Mouse (Mus musculus): ENCODE results near the gene Kcnq1. TPM values are rescaled to one million over a fixed set of nuclear protein-coding genes. Genes with fewer than 3 reads are reported as not detected.

Gene Kcnq1
- polyA plus RNA-seq, 1 experiment: 0.01 TPM

GRCm38 (mm10) chr7:143333040-143333439 lies 226.9 kb downstream of the Kcnq1 start:
- no peaks in the 10 kb centered on the region for H3K27me3 ChIP-seq (ENCODE audit: control insufficient read depth)
- H3K4me1 ChIP-seq (ENCODE audit: control insufficient read depth): no peaks in the 10 kb centered on the region
- TF ChIP-seq TAL1 (IDR thresholded peaks at IDR 0.05; ENCODE audit: low read length): no peak
- no peak for TF ChIP-seq GATA1 (IDR thresholded peaks at IDR 0.05; ENCODE audit: low read length)
- no peaks in the 10 kb centered on the region for H3K9me3 ChIP-seq (ENCODE audit: control insufficient read depth, low read length)
- H3K36me3 ChIP-seq (ENCODE audit: control insufficient read depth): no peaks in the 10 kb centered on the region
- H3K4me3 ChIP-seq (replicated peaks): no peak overlapping the region

- TF ChIP-seq TAL1 (IDR thresholded peaks at IDR 0.05; ENCODE audit: low read length): no peak
- no peak for TF ChIP-seq GATA1 (IDR thresholded peaks at IDR 0.05; ENCODE audit: low read length)
- no peaks in the 10 kb centered on the region for H3K4me1 ChIP-seq (ENCODE audit: control insufficient read depth)
- H3K9me3 ChIP-seq (ENCODE audit: control insufficient read depth, low read length): no peaks in the 10 kb centered on the region
- H3K4me3 ChIP-seq (replicated peaks): no peak overlapping the region
- no peaks in the 10 kb centered on the region for H3K27me3 ChIP-seq (ENCODE audit: control insufficient read depth)
- H3K36me3 ChIP-seq (ENCODE audit: control insufficient read depth): no peaks in the 10 kb centered on the region
Measured at GRCm38 (mm10) chr7:143333604-143334003, 227.4 kb downstream of the Kcnq1 start.

GRCm38 (mm10) chr7:143338690-143339089 lies 232.5 kb downstream of the Kcnq1 start:
- H3K27me3 ChIP-seq (ENCODE audit: control insufficient read depth): no peaks in the 10 kb centered on the region
- H3K4me3 ChIP-seq (replicated peaks): no peak overlapping the region
- H3K4me1 ChIP-seq (ENCODE audit: control insufficient read depth): no peaks in the 10 kb centered on the region
- no peaks in the 10 kb centered on the region for H3K36me3 ChIP-seq (ENCODE audit: control insufficient read depth)
- no peaks in the 10 kb centered on the region for H3K9me3 ChIP-seq (ENCODE audit: control insufficient read depth, low read length)
- no peak for TF ChIP-seq GATA1 (IDR thresholded peaks at IDR 0.05; ENCODE audit: low read length)
- no peak for TF ChIP-seq TAL1 (IDR thresholded peaks at IDR 0.05; ENCODE audit: low read length)

GRCm38 (mm10) chr7:143340601-143341281 lies 234.6 kb downstream of the Kcnq1 start:
- Histone ChIP-seq H3K4me1 (ENCODE audit: control insufficient read depth) (no peaks in the 10 kb centered on the region), H3K36me3 (ENCODE audit: control insufficient read depth) (no peaks in the 10 kb centered on the region), H3K27me3 (ENCODE audit: control insufficient read depth) (no peaks in the 10 kb centered on the region), H3K4me3 (replicated peaks) (no peak overlapping the region), H3K9me3 (ENCODE audit: control insufficient read depth, low read length) (no peaks in the 10 kb centered on the region)
- TF ChIP-seq TAL1 (IDR thresholded peaks at IDR 0.05; ENCODE audit: low read length) (no peak), GATA1 (IDR thresholded peaks at IDR 0.05; ENCODE audit: low read length) (no peak)

- H3K36me3 ChIP-seq (ENCODE audit: control insufficient read depth): no peaks in the 10 kb centered on the region
- H3K4me3 ChIP-seq (replicated peaks): no peak overlapping the region
- TF ChIP-seq TAL1 (IDR thresholded peaks at IDR 0.05; ENCODE audit: low read length): no peak
- no peak for TF ChIP-seq GATA1 (IDR thresholded peaks at IDR 0.05; ENCODE audit: low read length)
- no peaks in the 10 kb centered on the region for H3K9me3 ChIP-seq (ENCODE audit: control insufficient read depth, low read length)
- H3K4me1 ChIP-seq (ENCODE audit: control insufficient read depth): no peaks in the 10 kb centered on the region
- no peaks in the 10 kb centered on the region for H3K27me3 ChIP-seq (ENCODE audit: control insufficient read depth)
Measured at GRCm38 (mm10) chr7:143341301-143341980, 235.3 kb downstream of the Kcnq1 start.

- Histone ChIP-seq H3K36me3 (ENCODE audit: control insufficient read depth) (no peaks in the 10 kb centered on the region), H3K9me3 (ENCODE audit: control insufficient read depth, low read length) (no peaks in the 10 kb centered on the region), H3K4me1 (ENCODE audit: control insufficient read depth) (no peaks in the 10 kb centered on the region), H3K27me3 (ENCODE audit: control insufficient read depth) (no peaks in the 10 kb centered on the region), H3K4me3 (replicated peaks) (no peak overlapping the region)
- no peak for TF ChIP-seq GATA1 (IDR thresholded peaks at IDR 0.05; ENCODE audit: low read length)
Measured at GRCm38 (mm10) chr7:143343781-143344306, 237.7 kb downstream of the Kcnq1 start.

GRCm38 (mm10) chr7:143349287-143349686 lies 243.1 kb downstream of the Kcnq1 start:
- no peaks in the 10 kb centered on the region for H3K27me3 ChIP-seq (ENCODE audit: control insufficient read depth)
- no peaks in the 10 kb centered on the region for H3K36me3 ChIP-seq (ENCODE audit: control insufficient read depth)
- no peaks in the 10 kb centered on the region for H3K4me1 ChIP-seq (ENCODE audit: control insufficient read depth)
- no peak overlapping the region for H3K4me3 ChIP-seq (replicated peaks)
- no peaks in the 10 kb centered on the region for H3K9me3 ChIP-seq (ENCODE audit: control insufficient read depth, low read length)
- TF ChIP-seq TAL1 (IDR thresholded peaks at IDR 0.05; ENCODE audit: low read length) (no peak), GATA1 (IDR thresholded peaks at IDR 0.05; ENCODE audit: low read length) (no peak)

GRCm38 (mm10) chr7:143349848-143350247 lies 243.7 kb downstream of the Kcnq1 start:
- Histone ChIP-seq H3K4me3 (replicated peaks) (no peak overlapping the region), H3K4me1 (ENCODE audit: control insufficient read depth) (no peaks in the 10 kb centered on the region), H3K36me3 (ENCODE audit: control insufficient read depth) (no peaks in the 10 kb centered on the region), H3K27me3 (ENCODE audit: control insufficient read depth) (no peaks in the 10 kb centered on the region), H3K9me3 (ENCODE audit: control insufficient read depth, low read length) (no peaks in the 10 kb centered on the region)
- TF ChIP-seq TAL1 (IDR thresholded peaks at IDR 0.05; ENCODE audit: low read length) (no peak), GATA1 (IDR thresholded peaks at IDR 0.05; ENCODE audit: low read length) (no peak)

- H3K9me3 ChIP-seq (ENCODE audit: control insufficient read depth, low read length): no peaks in the 10 kb centered on the region
- no peaks in the 10 kb centered on the region for H3K36me3 ChIP-seq (ENCODE audit: control insufficient read depth)
- H3K4me1 ChIP-seq (ENCODE audit: control insufficient read depth): no peaks in the 10 kb centered on the region
- H3K4me3 ChIP-seq (replicated peaks): no peak overlapping the region
- no peak for TF ChIP-seq GATA1 (IDR thresholded peaks at IDR 0.05; ENCODE audit: low read length)
- no peak for TF ChIP-seq TAL1 (IDR thresholded peaks at IDR 0.05; ENCODE audit: low read length)
- H3K27me3 ChIP-seq (ENCODE audit: control insufficient read depth): 0 out of 2 replicates have a peak, but pooled peaks cover 2% of the 10 kb centered on the region
Measured at GRCm38 (mm10) chr7:143355831-143356230, 249.7 kb downstream of the Kcnq1 start.
